Mouse (Mus musculus) embryonic stem cell, embryonic (primary cell): ENCODE data around the gene Eml4.

Experiments
- CTCF ChIA-PET, 4 experiments: fragments of 300-600 bp in 2 of 4; fragments of 350-600 bp in 2 of 4; sonication (Branson Sonifier 250); formaldehyde crosslinking; loops; one replicate each; lab custom pipeline; 2022; ENCODE audit warnings: inconsistent platforms in 2 of 4; lab: Charles Lee
- POLR2A ChIA-PET, 4 experiments: fragments of 300-600 bp in 2 of 4; fragments of 350-600 bp in 2 of 4; sonication (Branson Sonifier 250); formaldehyde crosslinking; loops; one replicate each; lab custom pipeline; 2022; ENCODE audit warnings: antibody characterized with exemption in 4 of 4, inconsistent platforms in 1 of 4; lab: Charles Lee

The Eml4 gene

GRCm38 (mm10) chr17:83350379-83351091 is at the start of gene Eml4:
Eml4 (plus strand) TSS chr17:83350931.
- CTCF ChIA-PET: no interaction called here
- POLR2A ChIA-PET: interaction anchor here in 1 of 4 experiments (0.6 to 1.3 kb wide), 3 partner anchors 12 to 132 kb away, joined by 3 to 4 read pairs (median 3); no protein-coding TSS in a partner anchor

GRCm38 (mm10) chr17:83301433-83301832 is 49.3 kb upstream of the Eml4 start:
- CTCF ChIA-PET: interaction anchor here in 2 of 4 experiments (0.6 kb wide), 2 partner anchors 11 to 1427 kb away, joined by 3 read pairs; no protein-coding TSS in a partner anchor
- POLR2A ChIA-PET: interaction anchor here in 1 of 4 experiments (0.7 to 0.9 kb wide), 2 partner anchors 12 to 69 kb away, joined by 3 read pairs; no protein-coding TSS in a partner anchor

GRCm38 (mm10) chr17:83304089-83304822 is 46.5 kb upstream of the Eml4 start:
- ChIA-PET POLR2A (no interaction called here), CTCF (no interaction called here)

- ChIA-PET CTCF (no interaction called here), POLR2A (no interaction called here)
These were observed 43.6 kb upstream of the Eml4 start for GRCm38 (mm10) chr17:83306964-83307640.

DNA sequence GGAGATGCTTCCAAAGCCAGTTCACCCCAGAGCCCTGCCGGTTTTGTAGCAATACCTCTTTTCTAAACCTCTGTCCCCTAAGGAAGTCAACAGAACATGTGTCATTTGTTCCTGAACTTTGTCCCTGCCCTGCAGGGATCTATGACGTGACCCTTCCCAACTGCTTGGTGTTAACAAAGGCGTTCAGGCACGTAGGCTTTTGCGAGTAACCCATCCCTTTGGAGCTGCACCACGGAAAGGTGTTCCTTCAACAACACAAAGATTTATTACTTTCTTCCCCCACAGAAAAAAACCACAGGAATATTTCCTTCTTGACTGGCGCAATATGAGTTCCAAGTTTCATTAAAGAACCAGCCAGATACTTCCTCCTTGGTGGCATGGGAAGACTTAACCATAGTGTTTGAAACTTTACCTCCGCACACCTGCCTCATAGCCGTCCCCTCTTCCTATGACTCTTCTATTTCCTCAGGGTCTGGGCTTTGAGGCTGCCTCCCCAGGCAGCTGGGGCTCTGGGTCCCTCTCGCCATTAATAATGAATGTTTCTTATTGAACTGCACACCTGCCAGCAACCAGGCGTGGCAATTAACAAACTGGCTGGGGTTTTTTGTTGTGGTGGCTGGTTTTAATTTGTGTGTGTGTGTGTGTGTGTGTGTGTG is 43.0 kb upstream of the Eml4 start:
- ChIA-PET POLR2A (no interaction called here), CTCF (no interaction called here)

- POLR2A ChIA-PET: no interaction called here
- CTCF ChIA-PET: no interaction called here
These were observed 42.3 kb upstream of the Eml4 start for GRCm38 (mm10) chr17:83308451-83308850.

GRCm38 (mm10) chr17:83309243-83309642 is 41.5 kb upstream of the Eml4 start:
- CTCF ChIA-PET: no interaction called here
- POLR2A ChIA-PET: interaction anchor here in 1 of 4 experiments (0.6 kb wide), 1 partner anchor 166 kb away, joined by 3 read pairs; no protein-coding TSS in a partner anchor

GRCm38 (mm10) chr17:83311806-83312205 is 38.9 kb upstream of the Eml4 start:
- ChIA-PET CTCF (interaction anchor here in 3 of 4 experiments (0.5 to 1.0 kb wide), 4 partner anchors 23 to 307 kb away, joined by 3 to 7 read pairs (median 4); no protein-coding TSS in a partner anchor), POLR2A (interaction anchor here in 3 of 4 experiments (0.6 to 1.8 kb wide), 7 partner anchors 12 to 509 kb away, joined by 3 to 10 read pairs (median 3); no protein-coding TSS in a partner anchor)

GRCm38 (mm10) chr17:83312244-83312918 is 38.4 kb upstream of the Eml4 start:
- CTCF ChIA-PET: interaction anchor here in 3 of 4 experiments (0.5 to 1.0 kb wide), 5 partner anchors 11 to 307 kb away, joined by 3 to 7 read pairs (median 4); no protein-coding TSS in a partner anchor

GRCm38 (mm10) chr17:83313046-83313689 is 37.6 kb upstream of the Eml4 start:
- POLR2A ChIA-PET: interaction anchor here in 2 of 4 experiments (0.6 to 1.8 kb wide), 8 partner anchors 10 to 1348 kb away, joined by 3 to 5 read pairs (median 3); no protein-coding TSS in a partner anchor

More at GRCm38 (mm10) chr17:83312244-83312918, 38.4 kb upstream of the Eml4 start:
- POLR2A ChIA-PET: interaction anchor here in 3 of 4 experiments (0.6 to 1.8 kb wide), 11 partner anchors 11 to 1349 kb away, joined by 3 to 10 read pairs (median 3); no protein-coding TSS in a partner anchor

DNA sequence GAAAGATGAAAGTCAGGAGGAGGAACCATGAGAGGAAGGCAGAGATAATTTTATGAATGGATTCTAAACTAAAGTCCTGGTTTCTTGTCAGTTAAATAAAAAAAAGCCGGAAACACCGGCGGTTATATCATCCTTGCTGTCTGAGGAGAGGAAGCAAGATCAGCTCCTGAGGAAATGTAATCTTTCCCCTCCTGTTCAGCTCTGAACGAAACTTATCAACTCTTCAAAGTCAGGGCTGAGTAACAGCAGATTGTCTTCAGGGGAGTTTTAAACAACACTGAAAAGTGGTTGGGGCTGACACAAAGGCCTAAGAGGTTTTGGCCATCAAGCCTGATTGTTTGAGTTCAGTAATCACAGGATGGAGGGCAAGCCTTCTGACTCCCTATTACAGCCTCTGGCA is 35.3 kb upstream of the Eml4 start:
- ChIA-PET POLR2A (interaction anchor here in 1 of 4 experiments (1.5 kb wide), 1 partner anchor 24 kb away, joined by 3 read pairs; no protein-coding TSS in a partner anchor), CTCF (no interaction called here)

More at GRCm38 (mm10) chr17:83313046-83313689, 37.6 kb upstream of the Eml4 start:
- CTCF ChIA-PET: interaction anchor here in 1 of 4 experiments (0.6 kb wide), 1 partner anchor 12 kb away, joined by 3 read pairs; no protein-coding TSS in a partner anchor

DNA sequence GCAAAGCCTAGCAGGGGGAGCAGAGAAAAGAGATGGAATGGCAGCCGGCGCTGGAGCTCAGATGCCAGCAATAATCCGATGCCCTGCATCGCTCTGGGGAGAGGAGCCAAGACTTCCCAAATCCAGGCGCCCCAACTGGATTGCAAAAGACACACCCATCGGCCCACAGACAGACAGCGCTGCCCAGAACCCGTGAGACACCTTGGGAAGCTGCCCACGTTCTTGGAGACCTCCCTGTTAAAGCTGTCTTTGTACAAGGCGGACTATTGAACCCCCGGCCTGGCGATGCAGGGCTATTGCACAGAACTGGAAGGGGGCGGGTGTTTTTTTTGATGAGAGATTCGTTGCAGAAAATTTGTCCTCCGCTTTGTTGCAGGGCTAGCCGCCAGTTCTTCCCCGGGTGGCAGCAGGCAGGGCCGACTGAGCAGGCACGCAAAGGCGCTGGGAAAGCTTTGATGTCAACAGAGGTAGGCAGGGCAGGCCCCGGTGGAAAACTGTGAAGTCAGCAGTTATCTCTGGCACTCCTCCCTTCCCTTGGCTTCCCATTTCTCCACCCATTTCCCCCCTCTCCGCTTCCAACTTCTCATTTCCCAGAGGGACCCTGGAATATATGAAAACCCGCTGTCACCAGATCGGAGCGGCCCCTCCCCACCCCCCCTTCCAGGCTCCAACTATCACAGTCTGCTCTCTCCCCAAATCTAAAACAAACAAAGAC is 28.0 kb upstream of the Eml4 start:
- ChIA-PET POLR2A (interaction anchor here in 1 of 4 experiments (0.8 to 1.7 kb wide), 3 partner anchors 10 to 55 kb away, joined by 3 to 4 read pairs (median 3); no protein-coding TSS in a partner anchor), CTCF (interaction anchor here in 2 of 4 experiments (0.7 kb wide), 2 partner anchors 308 to 645 kb away, joined by 3 to 13 read pairs; no protein-coding TSS in a partner anchor)

DNA sequence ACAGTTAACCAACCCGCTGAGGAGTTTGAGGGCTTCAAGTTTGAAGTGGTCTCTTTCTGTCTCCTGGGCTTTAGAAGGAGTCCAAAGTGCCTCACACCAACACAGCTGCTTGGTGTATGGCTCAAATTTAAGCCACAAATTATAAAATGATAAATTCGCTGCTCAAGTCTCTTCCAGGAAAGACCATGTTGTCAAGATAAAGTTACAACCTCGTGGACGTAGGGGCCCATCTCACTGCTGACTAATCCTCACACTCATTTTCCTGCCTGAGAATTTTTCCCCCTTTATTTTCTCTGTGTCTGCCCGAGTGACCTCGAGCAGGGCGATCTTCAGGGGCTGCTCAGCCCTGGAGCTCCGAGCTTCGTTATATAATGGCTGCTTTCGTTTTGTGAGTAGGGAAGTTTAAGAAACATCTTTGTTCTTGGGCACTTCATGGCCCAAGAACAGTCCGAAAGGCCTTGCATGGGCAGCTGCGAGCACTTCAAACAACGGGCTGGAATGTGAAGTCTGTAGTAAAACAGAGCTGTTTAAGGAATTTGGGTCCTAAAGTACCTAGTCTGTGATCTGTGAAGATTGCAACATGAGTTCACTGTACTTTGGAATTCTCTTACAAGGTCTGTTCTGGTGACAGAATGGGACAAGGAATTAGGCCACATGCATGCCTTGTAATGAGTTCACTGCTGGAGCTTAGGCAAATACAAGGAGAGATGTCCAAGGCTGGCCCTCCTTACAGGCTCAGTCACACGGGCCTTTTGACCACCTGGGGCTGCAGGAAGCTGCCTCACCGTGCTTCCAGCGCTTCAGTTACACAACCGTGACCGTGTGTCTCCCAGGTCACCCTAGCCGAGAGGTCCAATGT is 27.1 kb upstream of the Eml4 start:
- ChIA-PET POLR2A (interaction anchor here in 2 of 4 experiments (0.6 to 1.7 kb wide), 7 partner anchors 9 to 288 kb away, joined by 3 to 4 read pairs (median 3); no protein-coding TSS in a partner anchor), CTCF (interaction anchor here in 2 of 4 experiments (0.7 to 1.1 kb wide), 3 partner anchors 181 to 644 kb away, joined by 3 to 8 read pairs (median 3); no protein-coding TSS in a partner anchor)

DNA sequence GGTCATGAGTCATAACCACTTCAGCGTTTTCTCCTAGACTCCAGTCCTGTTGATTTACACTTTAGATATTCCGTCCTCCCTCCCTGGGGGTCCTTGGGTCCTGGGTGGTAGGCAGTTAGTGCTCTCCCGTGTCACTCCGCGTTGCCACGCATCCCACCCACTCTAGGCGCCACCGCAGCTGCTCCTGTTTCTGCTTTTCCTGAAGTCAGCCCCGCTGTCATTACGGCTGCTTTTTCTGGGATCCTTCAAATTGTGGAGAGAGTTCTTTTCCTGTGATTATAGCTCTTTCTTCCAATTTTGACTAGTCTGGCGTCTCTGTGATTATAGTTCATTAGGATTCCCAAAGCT is 26.5 kb upstream of the Eml4 start:
- ChIA-PET POLR2A (interaction anchor here in 2 of 4 experiments (0.6 to 1.7 kb wide), 6 partner anchors 10 to 92 kb away, joined by 3 to 4 read pairs (median 3); no protein-coding TSS in a partner anchor), CTCF (interaction anchor here in 1 of 4 experiments (0.8 to 1.1 kb wide), 2 partner anchors 181 to 202 kb away, joined by 3 to 8 read pairs; no protein-coding TSS in a partner anchor)

DNA sequence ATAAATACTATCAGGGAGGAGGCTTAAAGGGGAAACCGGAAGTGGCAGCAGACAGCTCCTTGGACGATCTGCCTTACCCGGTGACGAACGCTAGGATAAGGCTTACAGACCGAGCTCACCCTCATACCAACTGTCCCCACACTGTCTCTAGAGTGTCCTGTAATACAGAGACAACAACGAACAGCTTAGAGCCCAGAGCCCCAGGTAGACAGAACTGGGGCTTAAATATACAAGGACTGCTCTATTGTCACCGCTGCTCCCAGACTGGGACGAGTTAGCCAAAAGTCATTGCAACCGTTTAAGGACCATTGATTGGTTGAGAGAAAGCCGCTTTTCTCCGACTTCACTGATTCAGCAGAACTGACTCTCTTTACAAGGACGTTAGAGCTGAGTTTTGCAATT is 15.5 kb upstream of the Eml4 start:
- ChIA-PET POLR2A (interaction anchor here (0.5 to 0.9 kb wide), 6 partner anchors 14 to 319 kb away, joined by 3 to 6 read pairs (median 4); partner anchors contain the start of gene Kcng3 (in 1 of the 4)), CTCF (interaction anchor here in 1 of 4 experiments (0.6 to 0.8 kb wide), 5 partner anchors 23 to 310 kb away, joined by 3 to 4 read pairs (median 3); no protein-coding TSS in a partner anchor)
